Mouse (Mus musculus) retina, embryonic 14.5 days (tissue): ENCODE measurements around the gene 2410002F23Rik.
"Not testable (repeated sequence)": the region's sequence is repeated elsewhere in the genome, so short reads cannot be mapped to it uniquely, and the experiment has no call there.

Experiments
- DNase-seq: peaks from one replicate; pipeline ENCODE4 v3.0.0-alpha.2; 2015; ENCODE audit warnings: low spot score

2410002F23Rik gene

GRCm38 (mm10) chr7:44246055-44246983 is at the start of gene 2410002F23Rik, which contains the start of gene 1700028J19Rik:
Gene 2410002F23Rik, plus strand, starts transcription at chr7:44246722.
Gene 1700028J19Rik, minus strand, starts transcription at chr7:44246695.
- DNase-seq: peak; percentile 94

GRCm38 (mm10) chr7:44197891-44198290 is 48.6 kb upstream of the 2410002F23Rik start, which contains the start of gene Klk1b3:
Gene Klk1b3, plus strand, starts transcription at chr7:44198191.
- no peak for DNase-seq

GRCm38 (mm10) chr7:44207135-44207534 is 39.4 kb upstream of the 2410002F23Rik start, which contains the start of gene Klk1b4:
Gene Klk1b4, plus strand, starts transcription at chr7:44207435.
- not testable (repeated sequence) for DNase-seq

GRCm38 (mm10) chr7:44208307-44208706 is 38.2 kb upstream of the 2410002F23Rik start:
- DNase-seq: no peak

DNA sequence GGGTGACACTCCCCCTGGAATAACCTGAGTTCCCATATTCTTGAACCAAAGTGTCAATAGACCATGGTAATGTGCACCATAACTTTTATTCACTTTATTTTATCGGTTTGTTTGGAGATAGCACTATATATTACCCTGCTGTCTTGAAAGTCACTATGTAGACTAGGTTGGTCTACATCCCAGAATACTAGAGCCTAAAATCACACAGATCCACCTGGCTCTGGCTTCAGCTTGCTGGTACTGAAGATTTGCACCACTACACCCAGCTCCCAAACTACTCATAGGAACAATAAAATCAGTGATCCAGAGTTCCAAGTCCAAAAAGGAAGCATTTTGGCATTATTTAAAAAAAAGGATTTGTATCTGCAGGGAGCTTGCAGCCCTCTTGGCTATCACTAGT is 30.9 kb upstream of the 2410002F23Rik start, which contains the start of gene Klk1b5:
Gene Klk1b5, plus strand, starts transcription at position 301 of the 400 bp plus-strand sequence.
- no peak for DNase-seq

DNA sequence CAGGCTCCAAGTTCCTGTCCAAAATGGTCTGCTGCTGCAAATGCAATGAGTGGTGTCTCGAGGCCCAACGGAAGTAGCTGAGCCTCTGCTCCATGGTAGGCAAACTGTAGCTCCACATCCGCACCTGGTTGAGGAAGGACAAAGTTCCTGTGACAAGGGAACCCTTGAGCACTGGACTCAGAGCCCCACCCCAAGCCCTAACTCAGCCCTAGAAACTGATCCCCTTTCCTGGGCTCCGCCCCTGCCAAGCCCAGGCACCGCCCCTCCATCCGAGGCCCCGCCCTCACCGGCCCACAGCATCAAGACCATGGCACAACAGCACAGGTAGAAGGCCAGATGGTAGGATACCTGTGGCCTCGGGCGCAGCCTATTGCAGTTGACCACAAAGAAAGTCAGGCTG is 24.9 kb upstream of the 2410002F23Rik start:
- DNase-seq: not testable (repeated sequence)

DNA sequence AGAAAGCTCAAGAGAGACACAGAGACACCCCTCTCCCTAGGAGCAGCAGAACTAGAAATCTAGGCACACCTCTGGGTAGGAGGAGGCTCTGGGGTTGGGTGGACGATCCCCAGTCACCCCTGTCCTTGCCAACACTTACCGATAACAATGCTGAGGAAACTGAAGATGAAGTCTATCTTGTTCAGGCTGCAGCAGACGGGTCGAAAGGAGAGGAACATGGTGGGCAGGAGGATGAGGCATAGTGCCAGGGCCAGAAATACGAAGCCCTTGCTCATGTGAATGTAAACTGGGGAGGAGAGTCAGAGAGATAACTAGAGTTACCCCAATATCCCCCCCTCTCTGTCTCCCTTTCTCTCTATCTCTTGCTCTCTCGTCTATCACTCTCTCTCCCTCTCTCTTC is 24.2 kb upstream of the 2410002F23Rik start:
- DNase-seq: not testable (repeated sequence)

DNA sequence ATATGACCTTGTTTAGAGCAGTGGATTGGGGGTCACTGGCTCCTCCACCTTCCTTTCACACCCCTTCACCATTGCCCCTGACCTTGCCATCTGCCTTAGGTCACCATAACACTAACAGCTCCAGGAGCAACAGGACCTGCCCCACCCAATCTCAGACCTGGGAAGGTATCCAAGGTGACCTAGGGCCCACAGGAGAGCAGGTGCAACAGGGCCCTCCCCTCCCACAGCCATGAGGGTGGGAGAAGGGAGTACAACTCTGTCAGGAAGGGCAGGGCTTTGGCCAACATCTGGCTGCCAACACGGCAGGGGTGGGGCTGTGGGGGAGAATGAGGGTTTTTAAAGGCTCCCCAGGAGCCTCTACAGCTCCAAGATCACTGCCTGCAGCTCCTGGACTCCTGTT is 21.4 kb upstream of the 2410002F23Rik start, which contains the start of gene Klk1:
Gene Klk1, plus strand, starts transcription at position 285 of the 400 bp plus-strand sequence.
- DNase-seq: no peak

GRCm38 (mm10) chr7:44235909-44236308 is 10.6 kb upstream of the 2410002F23Rik start, which contains the start of gene Gm36864:
Gene Gm36864, plus strand, starts transcription at chr7:44236177.
- DNase-seq: no peak

- DNase-seq: no peak
Observed at GRCm38 (mm10) chr7:44239913-44240312, 6.6 kb upstream of the 2410002F23Rik start.

- DNase-seq: no peak
Observed at GRCm38 (mm10) chr7:44240712-44241111, 5.8 kb upstream of the 2410002F23Rik start.

DNA sequence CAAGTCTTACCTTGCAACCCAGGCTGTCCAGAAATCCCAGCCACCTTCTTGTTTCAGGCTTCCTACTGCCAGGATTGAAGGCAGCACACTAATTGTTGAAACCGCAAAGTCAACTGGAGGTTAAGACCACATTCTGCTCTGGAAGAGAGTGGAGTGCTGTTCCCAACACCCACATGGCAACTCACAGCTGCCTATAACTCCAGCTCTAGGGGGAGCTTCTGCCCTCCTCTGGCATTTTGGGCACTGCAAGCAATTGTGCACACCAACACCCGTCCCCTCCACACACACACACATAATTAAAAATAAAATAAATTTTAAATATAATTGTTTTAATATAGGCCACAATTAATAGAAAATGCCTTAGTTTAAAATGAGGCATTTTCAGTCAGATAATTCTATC is 5.4 kb upstream of the 2410002F23Rik start:
- no peak for DNase-seq

GRCm38 (mm10) chr7:44244080-44244479 is 2.4 kb upstream of the 2410002F23Rik start:
- no peak for DNase-seq

DNA sequence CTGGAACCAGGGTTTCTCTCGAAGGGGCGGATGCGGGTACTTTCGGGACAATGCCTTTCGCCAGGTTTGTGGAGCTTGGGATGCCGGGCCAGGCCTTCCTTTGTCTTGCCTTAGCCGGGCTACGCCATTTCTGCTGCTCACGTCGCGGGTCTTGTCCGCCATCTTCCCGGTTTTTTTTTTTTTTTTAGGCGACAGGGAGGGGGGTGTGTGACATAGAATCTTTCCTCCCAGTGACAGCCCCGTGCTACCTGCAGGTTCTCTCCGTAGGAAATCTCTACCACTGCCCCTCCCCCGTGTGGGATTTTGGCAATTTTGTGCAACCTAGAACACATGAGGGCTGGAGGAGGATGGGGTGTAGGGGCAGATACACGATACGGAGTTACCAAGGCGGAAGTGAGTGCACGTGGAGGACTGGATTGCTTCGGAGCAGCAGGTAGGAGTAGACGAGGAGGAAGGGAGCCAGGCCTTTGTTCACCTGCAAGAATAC is 505 bp downstream of the 2410002F23Rik start:
- DNase-seq: peak; percentile 70

DNA sequence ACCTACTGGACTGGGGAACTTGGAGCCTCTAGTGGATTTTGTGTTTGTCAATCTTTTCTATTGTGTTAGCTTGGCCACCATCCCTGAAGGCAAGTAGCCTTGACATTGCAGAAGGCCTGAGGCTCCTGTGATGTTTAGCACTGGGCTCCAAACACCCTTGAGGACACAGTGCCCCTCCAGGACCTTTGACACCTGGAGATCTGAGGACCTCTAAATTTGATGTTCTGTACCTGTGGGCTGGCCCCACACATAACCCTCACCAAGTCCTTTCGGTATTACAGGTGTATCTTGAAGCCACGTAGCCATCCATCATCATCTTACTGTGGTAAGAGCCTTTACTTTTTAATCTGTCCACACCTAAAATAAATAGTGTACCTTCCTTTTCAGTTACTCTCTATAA is 1.4 kb downstream of the 2410002F23Rik start:
- no peak for DNase-seq

- DNase-seq: no peak
Observed at GRCm38 (mm10) chr7:44249248-44249647, 2.7 kb downstream of the 2410002F23Rik start.

- DNase-seq: not testable (repeated sequence)
Observed at GRCm38 (mm10) chr7:44250732-44251275, 4.3 kb downstream of the 2410002F23Rik start.

GRCm38 (mm10) chr7:44253023-44253616 is 6.6 kb downstream of the 2410002F23Rik start:
- no peak for DNase-seq

DNA sequence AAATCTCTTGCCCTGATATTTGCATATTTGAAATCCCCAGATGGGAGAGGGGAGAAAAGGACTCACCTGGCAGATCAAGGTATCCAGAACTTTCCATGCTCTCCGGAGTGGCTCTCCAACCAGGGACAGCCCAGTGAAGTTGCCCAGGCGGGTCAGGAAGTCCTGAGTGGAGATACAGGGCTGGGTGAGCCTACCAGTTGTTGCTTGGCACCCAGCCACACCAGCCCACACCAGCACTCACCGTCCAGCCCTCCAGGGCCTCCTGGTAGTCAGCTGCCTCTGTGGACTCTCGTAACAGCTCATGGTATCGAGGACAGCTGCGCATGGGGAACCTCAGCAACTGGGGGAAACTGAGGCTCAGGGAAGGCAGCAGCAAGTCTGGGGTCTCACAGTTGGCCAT is 8.4 kb downstream of the 2410002F23Rik start:
- DNase-seq: no peak

DNA sequence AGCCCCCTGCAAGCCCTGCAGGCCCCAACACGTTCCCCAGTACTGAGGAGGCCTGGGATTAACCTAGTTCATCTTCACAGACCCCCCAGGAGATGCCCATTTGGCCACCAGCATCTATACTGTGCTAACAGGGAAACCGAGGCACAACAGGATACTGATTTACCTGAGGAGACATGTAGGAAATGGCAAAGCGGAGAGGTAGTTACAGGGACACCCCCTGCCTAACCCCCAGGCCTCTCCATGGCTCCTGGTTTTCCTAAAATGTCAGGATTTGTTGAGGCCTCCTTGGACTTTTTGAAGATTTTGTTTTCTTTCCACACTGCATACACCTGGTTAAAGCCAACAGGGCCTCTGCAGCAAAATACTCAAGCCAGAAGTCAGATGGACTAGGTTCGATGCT is 10.8 kb downstream of the 2410002F23Rik start, which contains the start of gene Acp4:
Gene Acp4, minus strand, starts transcription at position 101 of the 400 bp plus-strand sequence.
- DNase-seq: no peak

DNA sequence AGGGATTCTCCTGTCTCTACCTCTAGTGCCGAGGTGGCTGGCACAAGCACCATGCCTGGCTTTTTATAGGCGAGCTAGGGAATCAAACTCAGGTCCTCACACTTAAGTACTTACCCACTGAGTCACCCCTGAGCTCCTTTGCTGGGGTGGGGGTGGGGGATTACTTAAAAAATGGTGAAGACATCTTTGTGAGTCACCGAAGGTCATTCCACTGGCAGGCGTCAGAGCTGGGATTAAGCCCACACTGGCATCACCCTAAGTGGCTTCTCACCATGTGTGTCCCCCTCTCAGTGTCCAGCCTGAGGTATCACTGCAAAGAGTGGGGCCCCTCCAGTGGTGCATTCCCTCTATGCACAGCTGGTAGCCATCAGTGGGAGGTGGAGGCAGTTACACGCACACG is 13.9 kb downstream of the 2410002F23Rik start:
- DNase-seq: no peak

DNA sequence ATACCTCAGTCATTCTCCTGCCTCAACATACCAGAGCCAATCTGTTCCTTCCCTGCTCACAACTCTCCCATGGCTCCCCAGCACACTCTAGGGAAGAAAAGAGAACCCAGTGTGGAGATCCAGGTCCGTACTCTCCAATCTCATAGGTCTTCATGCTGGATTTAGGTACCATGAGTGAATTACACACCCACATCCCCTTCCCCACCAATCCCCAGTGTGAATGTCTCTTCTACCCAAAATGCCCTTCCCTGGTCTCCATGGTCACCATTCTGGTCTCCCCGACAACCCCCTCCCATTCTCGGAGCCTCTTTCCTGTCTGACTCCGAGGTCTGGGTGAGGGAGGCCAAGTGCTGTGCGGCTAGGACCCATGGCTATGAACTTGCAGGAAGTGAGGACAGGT is 14.6 kb downstream of the 2410002F23Rik start, which contains the start of gene Gm15517:
Gene Gm15517, plus strand, starts transcription at position 301 of the 400 bp plus-strand sequence.
- DNase-seq: no peak
